Mouse (Mus musculus): ENCODE results near the gene Acvrl1.
"Not testable (repeated sequence)": the region's sequence is repeated elsewhere in the genome, so short reads cannot be mapped to it uniquely, and the experiment has no call there.

Acvrl1 gene

GRCm38 (mm10) chr15:101107906-101108671, 20.2 kb upstream of the Acvrl1 start:
- no peak for ATAC-seq (ENCODE audit: low TSS enrichment)

GRCm38 (mm10) chr15:101113176-101113575, 15.1 kb upstream of the Acvrl1 start:
- no peak for ATAC-seq (ENCODE audit: low TSS enrichment)

GRCm38 (mm10) chr15:101113778-101114177, 14.5 kb upstream of the Acvrl1 start:
- ATAC-seq (ENCODE audit: low TSS enrichment), result not testable (repeated sequence)

- no peak for ATAC-seq (ENCODE audit: low TSS enrichment)
These were observed 12.7 kb upstream of the Acvrl1 start, which contains the start of gene Ankrd33 for GRCm38 (mm10) chr15:101115511-101116110. TSS of gene Ankrd33 (plus strand) at chr15:101115755.

GRCm38 (mm10) chr15:101118399-101119125, 9.8 kb upstream of the Acvrl1 start:
- peak; percentile 76 for ATAC-seq (ENCODE audit: low TSS enrichment)

GRCm38 (mm10) chr15:101121411-101122289, 6.7 kb upstream of the Acvrl1 start:
- no peak for ATAC-seq (ENCODE audit: low TSS enrichment)

- no peak for ATAC-seq (ENCODE audit: low TSS enrichment)
These were observed 6.1 kb upstream of the Acvrl1 start for GRCm38 (mm10) chr15:101122290-101122589.

GRCm38 (mm10) chr15:101123202-101123601, 5.1 kb upstream of the Acvrl1 start:
- no peak for ATAC-seq (ENCODE audit: low TSS enrichment)

GRCm38 (mm10) chr15:101125561-101125960, 2.8 kb upstream of the Acvrl1 start:
- no peak for ATAC-seq (ENCODE audit: low TSS enrichment)

- ATAC-seq (ENCODE audit: low TSS enrichment), result no peak
These were observed 1.3 kb upstream of the Acvrl1 start for GRCm38 (mm10) chr15:101126876-101127544.

- no peak for ATAC-seq (ENCODE audit: low TSS enrichment)
These were observed 1.1 kb downstream of the Acvrl1 start for GRCm38 (mm10) chr15:101129412-101129811.

GRCm38 (mm10) chr15:101131498-101131897, 3.2 kb downstream of the Acvrl1 start:
- ATAC-seq (ENCODE audit: low TSS enrichment), result no peak

- no peak for ATAC-seq (ENCODE audit: low TSS enrichment)
These were observed 3.7 kb downstream of the Acvrl1 start for GRCm38 (mm10) chr15:101132041-101132440.

- ATAC-seq (ENCODE audit: low TSS enrichment), result no peak
These were observed 4.4 kb downstream of the Acvrl1 start for GRCm38 (mm10) chr15:101132761-101133160.

- no peak for ATAC-seq (ENCODE audit: low TSS enrichment)
These were observed 5.8 kb downstream of the Acvrl1 start for GRCm38 (mm10) chr15:101133993-101134704.

GRCm38 (mm10) chr15:101135405-101135804, 7.1 kb downstream of the Acvrl1 start:
- ATAC-seq (ENCODE audit: low TSS enrichment), result no peak

GRCm38 (mm10) chr15:101137455-101137854, 9.1 kb downstream of the Acvrl1 start:
- no peak for ATAC-seq (ENCODE audit: low TSS enrichment)

GRCm38 (mm10) chr15:101138675-101139074, 10.4 kb downstream of the Acvrl1 start:
- no peak for ATAC-seq (ENCODE audit: low TSS enrichment)

GRCm38 (mm10) chr15:101139885-101140284, 11.6 kb downstream of the Acvrl1 start:
- no peak for ATAC-seq (ENCODE audit: low TSS enrichment)

- no peak for ATAC-seq (ENCODE audit: low TSS enrichment)
These were observed 12.3 kb downstream of the Acvrl1 start for GRCm38 (mm10) chr15:101140587-101140986.

Measured in frontal cortex, adult (tissue).